Mouse (Mus musculus) erythroblast, embryonic 14.5 days (primary cell): Measurements from ENCODE around the gene Trak1.

Source experiments
- GATA1 ChIP-seq: IDR thresholded peaks from 2 replicates; pipeline ENCODE4 v1.6.1; 2012; ENCODE audit warnings: low read length, inconsistent platforms, mixed read lengths
- TAL1 ChIP-seq: IDR thresholded peaks from 3 replicates; pipeline ENCODE4 v1.6.1; 2012; ENCODE audit warnings: low read length, inconsistent platforms, mixed read lengths

DNA sequence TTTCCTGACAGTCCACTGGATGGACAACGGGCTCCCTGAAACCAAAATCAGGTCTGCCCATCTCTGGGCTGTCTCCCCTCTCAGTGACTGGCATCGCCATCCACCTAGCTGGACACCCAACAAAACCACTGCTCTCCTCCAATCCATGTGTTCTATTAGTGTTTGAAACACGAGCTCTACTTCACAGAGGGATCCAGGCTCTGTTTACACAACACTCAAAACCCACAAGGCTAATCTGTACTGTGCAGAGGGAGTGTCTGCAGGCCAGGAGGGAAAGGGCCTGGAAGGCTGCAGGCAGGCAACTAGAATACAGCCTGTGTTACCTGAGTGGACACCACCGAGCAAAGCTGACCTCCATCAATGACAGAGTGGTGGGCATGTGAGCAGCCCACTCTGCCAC is 25.7 kb upstream of the Trak1 start:
- TF ChIP-seq GATA1 (no peak), TAL1 (no peak)
